Mouse (Mus musculus) embryonic facial prominence, embryonic 14.5 days (tissue): ENCODE data around the gene Rrh. TPM values are rescaled to one million over a fixed set of nuclear protein-coding genes. Genes with fewer than 3 reads are reported as not detected.

Experiments used
- ATAC-seq: fragments of 200-750 bp; cut with Nextera tagmentation; 2 replicates; pipeline ENCODE4 v1.8.0; 2017; ENCODE audit warnings: low read depth, moderate number of reproducible peaks, moderate TSS enrichment
- DNase-seq: peaks from one replicate; pipeline ENCODE4 v3.0.0-alpha.2; 2015; ENCODE audit warnings: low spot score
- H3K27ac ChIP-seq: fragments of 300-500 bp; sonication (generic); replicated peaks from 2 replicates; pipeline ENCODE4 v1.5.1; 2014; ENCODE audit warnings: low read depth, mild to moderate bottlenecking, low read length, moderate library complexity
- H3K27me3 ChIP-seq: fragments of 300-500 bp; sonication (generic); replicated peaks from 2 replicates; pipeline ENCODE4 v1.6.1; 2014; ENCODE audit warnings: low read length; ENCODE audit not compliant: control insufficient read depth, insufficient read depth
- H3K36me3 ChIP-seq: fragments of 300-500 bp; sonication (generic); 2 replicates; pipeline ENCODE4 v1.6.1; 2014; ENCODE audit warnings: low read length, mixed read lengths; ENCODE audit not compliant: control insufficient read depth, insufficient read depth
- H3K4me1 ChIP-seq: fragments of 300-500 bp; sonication (generic); 2 replicates; pipeline ENCODE4 v1.6.1; 2014; ENCODE audit warnings: antibody characterized with exemption, low read length; ENCODE audit not compliant: control insufficient read depth, insufficient read depth
- H3K4me2 ChIP-seq: fragments of 300-500 bp; sonication (generic); 2 replicates; pipeline ENCODE4 v1.6.1; 2014; ENCODE audit warnings: low read depth, mild to moderate bottlenecking, low read length, moderate library complexity, mixed read lengths
- H3K4me3 ChIP-seq: fragments of 300-500 bp; sonication (generic); 2 replicates; pipeline ENCODE4 v1.5.1; 2014; ENCODE audit warnings: low read depth, mild to moderate bottlenecking, low read length
- H3K9ac ChIP-seq: fragments of 300-500 bp; sonication (generic); 2 replicates; pipeline ENCODE4 v1.6.1; 2014; ENCODE audit warnings: low read depth, mild to moderate bottlenecking, low read length, moderate library complexity, mixed read lengths
- H3K9me3 ChIP-seq: fragments of 300-500 bp; sonication (generic); 2 replicates; pipeline ENCODE4 v1.6.1; 2016; ENCODE audit warnings: low read length; ENCODE audit not compliant: control insufficient read depth
- WGBS: fragments of 180-500 bp; shearing (Covaris S2); extraction: QIAGEN DNeasy Blood & Tissue Kit; methylation state at CpG from one replicate; pipeline ENCODE4 v1.1.7; 2014; 5-methylcytosine and 5-hydroxymethylcytosine counted together
- polyA plus RNA-seq: library from polyadenylated mRNA; unstranded; fragments of >200 nt; fragmentation: Nextera tagmentation; extraction: Ambion mirVana; gene quantifications from 2 replicates; pipeline ENCODE4 v1.2.1, GENCODE M21; 2014

The Rrh gene
- polyA plus RNA-seq: 0.31 TPM in 1 of 2 replicates, not detected in the other

GRCm38 (mm10) chr3:129822206-129822775 lies at the start of gene Rrh:
Rrh (minus strand) TSS chr3:129822587.
- 89% methylated on average over 11 of the region's 11 CpGs for WGBS
- no peak within 1 kb of the TSS for H3K27ac ChIP-seq
- H3K36me3 ChIP-seq: peaks cover 39% of the 10 kb centered on the region
- no peak within 1 kb of the TSS for H3K4me2 ChIP-seq
- no peak within 1 kb of the TSS for H3K9ac ChIP-seq
- no peak within 1 kb of the TSS for H3K4me3 ChIP-seq
- ATAC-seq (no peak), DNase-seq (no peak)
- no peaks in the 10 kb centered on the region for H3K9me3 ChIP-seq
- H3K27me3 ChIP-seq: no peaks in the 10 kb centered on the region
- no peaks in the 10 kb centered on the region for H3K4me1 ChIP-seq

GRCm38 (mm10) chr3:129863698-129864097 lies 41.3 kb upstream of the Rrh start:
- Histone ChIP-seq H3K9ac (no peak overlapping the region), H3K4me2 (no peak overlapping the region), H3K36me3 (no peaks in the 10 kb centered on the region), H3K27me3 (no peaks in the 10 kb centered on the region), H3K4me3 (no peak overlapping the region), H3K4me1 (no peaks in the 10 kb centered on the region), H3K9me3 (0 out of 2 replicates have a peak, but pooled peaks cover 4% of the 10 kb centered on the region), H3K27ac (no peak overlapping the region)
- DNase-seq (no peak), ATAC-seq (no peak)
- 55% methylated on average over 14 of the region's 14 CpGs for WGBS

GRCm38 (mm10) chr3:129862592-129862991 lies 40.2 kb upstream of the Rrh start:
- Histone ChIP-seq H3K9me3 (0 out of 2 replicates have a peak, but pooled peaks cover 9% of the 10 kb centered on the region), H3K9ac (no peak overlapping the region), H3K4me3 (no peak overlapping the region), H3K4me1 (no peaks in the 10 kb centered on the region), H3K4me2 (no peak overlapping the region), H3K36me3 (no peaks in the 10 kb centered on the region), H3K27ac (no peak overlapping the region), H3K27me3 (no peaks in the 10 kb centered on the region)
- DNase-seq (no peak), ATAC-seq (no peak)
- 73% methylated on average over 2 of the region's 2 CpGs for WGBS

- ATAC-seq (no peak), DNase-seq (no peak)
- Histone ChIP-seq H3K4me3 (no peak overlapping the region), H3K27me3 (no peaks in the 10 kb centered on the region), H3K36me3 (no peaks in the 10 kb centered on the region), H3K4me1 (no peaks in the 10 kb centered on the region), H3K27ac (no peak overlapping the region), H3K9me3 (no peaks in the 10 kb centered on the region), H3K9ac (no peak overlapping the region), H3K4me2 (no peak overlapping the region)
- WGBS: 88% methylated on average over 7 of the region's 7 CpGs
These were observed 24.5 kb upstream of the Rrh start for GRCm38 (mm10) chr3:129846846-129847245.

- Histone ChIP-seq H3K4me2 (no peak overlapping the region), H3K36me3 (no peaks in the 10 kb centered on the region), H3K9me3 (no peaks in the 10 kb centered on the region), H3K27ac (no peak overlapping the region), H3K4me3 (no peak overlapping the region), H3K27me3 (no peaks in the 10 kb centered on the region), H3K9ac (no peak overlapping the region), H3K4me1 (no peaks in the 10 kb centered on the region)
- 80% methylated on average over 2 of the region's 2 CpGs for WGBS
- DNase-seq (no peak), ATAC-seq (no peak)
These were observed 23.5 kb upstream of the Rrh start for GRCm38 (mm10) chr3:129845868-129846267.

GRCm38 (mm10) chr3:129838017-129838416 lies 15.6 kb upstream of the Rrh start:
- H3K36me3 ChIP-seq: no peaks in the 10 kb centered on the region
- ATAC-seq (no peak), DNase-seq (no peak)
- H3K4me3 ChIP-seq: no peak overlapping the region
- WGBS: 50% methylated on average over 7 of the region's 7 CpGs
- no peak overlapping the region for H3K9ac ChIP-seq
- no peaks in the 10 kb centered on the region for H3K9me3 ChIP-seq
- H3K4me1 ChIP-seq: no peaks in the 10 kb centered on the region
- no peak overlapping the region for H3K27ac ChIP-seq
- H3K4me2 ChIP-seq: no peak overlapping the region
- no peaks in the 10 kb centered on the region for H3K27me3 ChIP-seq

- Histone ChIP-seq H3K27me3 (no peaks in the 10 kb centered on the region), H3K27ac (no peak overlapping the region), H3K4me2 (no peak overlapping the region), H3K4me1 (no peaks in the 10 kb centered on the region), H3K36me3 (no peaks in the 10 kb centered on the region), H3K9me3 (no peaks in the 10 kb centered on the region), H3K9ac (no peak overlapping the region), H3K4me3 (no peak overlapping the region)
- ATAC-seq (no peak), DNase-seq (no peak)
- WGBS: 86% methylated on average over 6 of the region's 6 CpGs
These were observed 14.6 kb upstream of the Rrh start for GRCm38 (mm10) chr3:129836965-129837364.

GRCm38 (mm10) chr3:129836051-129836697 lies 13.8 kb upstream of the Rrh start:
- H3K9ac ChIP-seq: no peak overlapping the region
- 13% methylated on average over 11 of the region's 11 CpGs for WGBS
- H3K4me3 ChIP-seq: no peak overlapping the region
- no peaks in the 10 kb centered on the region for H3K27me3 ChIP-seq
- ATAC-seq (peak; percentile 70; the same call in 1 of the 2 replicates), DNase-seq (peak; percentile 43)
- H3K4me2 ChIP-seq: peak overlapping the region; percentile 21
- H3K4me1 ChIP-seq: no peaks in the 10 kb centered on the region
- H3K9me3 ChIP-seq: no peaks in the 10 kb centered on the region
- no peak overlapping the region for H3K27ac ChIP-seq
- H3K36me3 ChIP-seq: no peaks in the 10 kb centered on the region
